In the genomic region with DNA sequence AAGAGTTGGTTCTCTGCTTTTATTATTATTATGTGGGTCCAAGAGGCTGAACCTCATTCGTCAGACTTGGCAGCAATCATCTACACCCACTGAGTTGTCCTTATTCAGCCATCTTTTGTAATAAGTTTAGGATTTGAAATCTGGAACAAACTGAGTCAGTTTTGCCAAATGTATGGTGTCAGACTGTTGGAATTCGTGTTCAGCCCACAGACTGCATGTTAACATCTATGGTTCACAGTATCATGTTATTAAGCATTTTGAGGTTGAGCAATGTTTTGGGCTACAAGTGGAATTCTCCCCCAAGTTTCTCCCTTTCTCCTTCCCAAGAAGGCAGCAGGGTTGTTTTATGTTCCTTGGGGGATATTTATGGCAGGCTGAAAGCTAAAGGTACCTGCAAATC, we compare ENCODE assay signal across 31 mouse cellular contexts. TPM values are rescaled to one million over a fixed set of nuclear protein-coding genes. Genes with fewer than 3 reads are reported as not detected.
DNase-seq lines count a peak whose midpoint lies in the region; ATAC-seq and TF ChIP-seq lines count a peak whose summit lies in the region.
"Had no signal": no experiment of that assay in that cellular context is flagged by ENCODE, and none has a peak within 500 bp of the region (broad histone marks: within the 10 kb centered on the region; RNA-seq: fewer than 3 reads in every experiment).

No protein-coding gene starts in this region.

- no peak for ATAC-seq in neural tube, embryonic 15.5 days (ENCODE audit: low FRiP score)
- ATAC-seq in Patski: no peak
- no peak for ATAC-seq in hindbrain, postnatal 0 days
- ATAC-seq: forebrain, postnatal 0 days; inflammation-experienced regulatory T-cells, adult 6 months; liver, embryonic 12.5 days; liver, postnatal 0 days had no signal

- H3K27me3 ChIP-seq in neural tube, embryonic 15.5 days (replicated peaks): no peaks in the 10 kb centered on the region
- H3K27me3 ChIP-seq in Patski: no peaks in the 10 kb centered on the region
- H3K27me3 ChIP-seq in hindbrain, postnatal 0 days (ENCODE audit: insufficient read depth, low read length): no peaks in the 10 kb centered on the region
- H3K27me3 ChIP-seq: forebrain, embryonic 12.5 days had no signal

- peak; percentile 6 for DNase-seq in neural tube, embryonic 10.5 days (ENCODE audit: extremely low spot score, low spot score)
- peak; percentile 34 for DNase-seq in Patski (ENCODE audit: low read depth, low spot score)
- peak; percentile 64 for DNase-seq in fibroblast of lung, adult 2 months (ENCODE audit: low read depth)
- DNase-seq in left cerebral cortex, adult 11 months (ENCODE audit: low spot score): no peak
- DNase-seq in cerebellum, adult 8-10 months: no peak
- DNase-seq in hindbrain, postnatal 0 days (ENCODE audit: low spot score): no peak
- DNase-seq: adrenal gland, adult 2 months; adrenal gland, postnatal 36 days; cerebellum, adult 2 months; cerebellum, postnatal 25 days; forebrain, postnatal 0 days; gastrocnemius, postnatal 14 days; heart, postnatal 4 days; kidney, adult 11 months; kidney, postnatal 14 days; liver, postnatal 0 days; midbrain, embryonic 14.5 days; right cerebral cortex, adult 18-20 months; right cerebral cortex, postnatal 4 days; thymus, adult 2 months; thymus, postnatal 36 days had no signal

- no peak overlapping the region for H3K4me3 ChIP-seq in neural tube, embryonic 15.5 days (replicated peaks)
- no peak overlapping the region for H3K4me3 ChIP-seq in hindbrain, postnatal 0 days (ENCODE audit: low read length)
- H3K4me3 ChIP-seq: forebrain, embryonic 12.5 days; layer of hippocampus, adult 2 months; liver, embryonic 12.5 days had no signal

- no peak overlapping the region for H3K9ac ChIP-seq in neural tube, embryonic 15.5 days (replicated peaks)
- no peak overlapping the region for H3K9ac ChIP-seq in hindbrain, postnatal 0 days (replicated peaks; ENCODE audit: low read length)
- H3K9ac ChIP-seq: forebrain, embryonic 12.5 days; forebrain, postnatal 0 days; hindbrain, embryonic 14.5 days; liver, embryonic 12.5 days; liver, postnatal 0 days had no signal

- 78% methylated on average over 2 of the region's 2 CpGs for WGBS in neural tube, embryonic 15.5 days
- WGBS in hindbrain, postnatal 0 days: 64% methylated on average over 2 of the region's 2 CpGs

- in situ Hi-C loops in Patski (cut with MboI; ENCODE audit: low pct_unique_long_range_greater_than_20kb): loop anchor here (25.0 kb wide), 1 partner anchor 116 kb away; no protein-coding TSS in a partner anchor

- no peak overlapping the region for H3K4me2 ChIP-seq in neural tube, embryonic 15.5 days
- no peak overlapping the region for H3K4me2 ChIP-seq in hindbrain, postnatal 0 days (ENCODE audit: low read depth, low read length)
- H3K4me2 ChIP-seq: forebrain, embryonic 12.5 days; heart, embryonic 11.5 days; hindbrain, embryonic 14.5 days; liver, embryonic 12.5 days had no signal

- no peaks in the 10 kb centered on the region for H3K36me3 ChIP-seq in neural tube, embryonic 15.5 days
- H3K36me3 ChIP-seq in hindbrain, postnatal 0 days (ENCODE audit: insufficient read depth, low read length): no peaks in the 10 kb centered on the region
- H3K36me3 ChIP-seq: forebrain, embryonic 12.5 days; G1E; liver, embryonic 12.5 days had no signal

- no peak overlapping the region for H3K27ac ChIP-seq in neural tube, embryonic 15.5 days (replicated peaks)
- H3K27ac ChIP-seq in hindbrain, postnatal 0 days: no peak overlapping the region
- H3K27ac ChIP-seq: forebrain, embryonic 12.5 days; hindbrain, embryonic 14.5 days; layer of hippocampus, adult 2 months; liver, embryonic 12.5 days; macrophage; stomach, postnatal 0 days had no signal

- peaks cover 12% of the 10 kb centered on the region for H3K4me1 ChIP-seq in neural tube, embryonic 15.5 days
- peaks cover 4% of the 10 kb centered on the region; the same call in 1 of the 2 replicates for H3K4me1 ChIP-seq in hindbrain, postnatal 0 days (ENCODE audit: insufficient read depth, low read length)

- no peaks in the 10 kb centered on the region for H3K9me3 ChIP-seq in neural tube, embryonic 15.5 days (replicated peaks)
- H3K9me3 ChIP-seq in hindbrain, postnatal 0 days (ENCODE audit: low read length): no peaks in the 10 kb centered on the region
- H3K9me3 ChIP-seq: forebrain, embryonic 12.5 days; G1E; liver, embryonic 12.5 days had no signal

- no peak for TF ChIP-seq CTCF in Patski (IDR thresholded peaks at IDR 0.05)
- no peak for TF ChIP-seq CTCF in hindbrain, postnatal 0 days (IDR thresholded peaks at IDR 0.05; ENCODE audit: low read depth)

- POLR2A ChIA-PET in Patski (lab: Charles Lee): interaction anchor here (0.6 kb wide), 1 partner anchor 77 kb away, joined by 3 read pairs; no protein-coding TSS in a partner anchor

- CTCF ChIA-PET in Patski (lab: Charles Lee): interaction anchor here (0.7 to 1.6 kb wide), 3 partner anchors 9 to 422 kb away, joined by 3 to 5 read pairs (median 4); no protein-coding TSS in a partner anchor

RNA-seq across cellular contexts. Expression of gene Cep68, which starts 3.9 kb away (rescaled TPM):
- polyA plus RNA-seq in neural tube, embryonic 15.5 days (2015; fragmentation: Nextera tagmentation; extraction: Ambion mirVana): 26.5 and 29.1 TPM in 2 replicates
- 31.5 TPM for polyA plus RNA-seq in Patski (2021)
- 43.5 and 61.1 TPM in 2 replicates for total RNA-seq in hindbrain, postnatal 0 days (2014; rRNA removed)
- polyA plus RNA-seq in hindbrain, postnatal 0 days (2015; fragmentation: Nextera tagmentation; extraction: Ambion mirVana): 23.1 and 24.4 TPM in 2 replicates

RNA-seq across cellular contexts. Expression of gene Rab1a, which starts 51.9 kb away (rescaled TPM):
- polyA plus RNA-seq in neural tube, embryonic 15.5 days (2015; fragmentation: Nextera tagmentation; extraction: Ambion mirVana): 311 and 322 TPM in 2 replicates
- polyA plus RNA-seq in Patski (2021): 174 TPM
- 92.4 and 100 TPM in 2 replicates for total RNA-seq in hindbrain, postnatal 0 days (2014; rRNA removed)
- polyA plus RNA-seq in hindbrain, postnatal 0 days (2015; fragmentation: Nextera tagmentation; extraction: Ambion mirVana): 310 TPM in 2 replicates

Comparison
In these comparisons a context has a peak if more than half of its experiments do, and no peak if none do; other contexts are left out.
1. DNase-seq: peak in neural tube, embryonic 10.5 days (single experiment), Patski (single experiment) and fibroblast of lung, adult 2 months (single experiment); none in left cerebral cortex, adult 11 months (single experiment), cerebellum, adult 8-10 months (single experiment) and hindbrain, postnatal 0 days (single experiment).